Mouse (Mus musculus) hindbrain, embryonic 16.5 days (tissue): ENCODE data around the gene Nek9. TPM values are rescaled to one million over a fixed set of nuclear protein-coding genes. Genes with fewer than 3 reads are reported as not detected.
A peak's percentile ranks its signal among the peaks of the same experiment; 100 is the strongest.

Experiments
- ATAC-seq: fragments of 200-750 bp; cut with Nextera tagmentation; 2 replicates; pipeline ENCODE4 v1.8.0; 2017; ENCODE audit warnings: moderate TSS enrichment, moderate library complexity
- H3K27ac ChIP-seq: fragments of 300-500 bp; sonication (generic); 2 replicates; pipeline ENCODE4 v1.5.1; 2014; ENCODE audit warnings: low read depth, mild to moderate bottlenecking, control low read depth, low read length, moderate library complexity
- H3K27me3 ChIP-seq: fragments of 300-500 bp; sonication (generic); replicated peaks from 2 replicates; pipeline ENCODE4 v1.6.1; 2014; ENCODE audit warnings: low read length; ENCODE audit not compliant: control insufficient read depth, insufficient read depth
- H3K36me3 ChIP-seq: fragments of 300-500 bp; sonication (generic); 2 replicates; pipeline ENCODE4 v1.6.1; 2014; ENCODE audit warnings: mild to moderate bottlenecking, low read length, moderate library complexity, mixed read lengths; ENCODE audit not compliant: control insufficient read depth, insufficient read depth
- H3K4me1 ChIP-seq: fragments of 300-500 bp; sonication (generic); 2 replicates; pipeline ENCODE4 v1.6.1; 2014; ENCODE audit warnings: low read depth, low read length; ENCODE audit not compliant: control insufficient read depth, insufficient read depth
- H3K4me2 ChIP-seq: fragments of 300-500 bp; sonication (generic); 2 replicates; pipeline ENCODE4 v1.6.1; 2014; ENCODE audit warnings: mild to moderate bottlenecking, low read length, control low read depth, moderate library complexity
- H3K4me3 ChIP-seq: fragments of 300-500 bp; sonication (generic); 2 replicates; pipeline ENCODE4 v1.5.1; 2014; ENCODE audit warnings: mild to moderate bottlenecking, low read length, control low read depth, moderate library complexity
- H3K9ac ChIP-seq: fragments of 300-500 bp; sonication (generic); 2 replicates; pipeline ENCODE4 v1.6.1; 2014; ENCODE audit warnings: low read depth, mild to moderate bottlenecking, control low read depth, low read length, moderate library complexity
- H3K9me3 ChIP-seq: fragments of 300-500 bp; sonication (generic); 2 replicates; pipeline ENCODE4 v1.6.1; 2014; ENCODE audit warnings: mild to moderate bottlenecking, low read length, moderate library complexity; ENCODE audit not compliant: control insufficient read depth
- WGBS: fragments of 180-500 bp; shearing (Covaris S2); extraction: QIAGEN DNeasy Blood & Tissue Kit; methylation state at CpG from one replicate; pipeline ENCODE4 v1.1.7; 2014; 5-methylcytosine and 5-hydroxymethylcytosine counted together
- polyA plus RNA-seq: library from polyadenylated mRNA; unstranded; fragments of >200 nt; fragmentation: Nextera tagmentation; extraction: Ambion mirVana; gene quantifications from 2 replicates; pipeline ENCODE4 v1.2.1, GENCODE M21; 2015

The Nek9 gene
- 9.9 and 13.7 TPM in 2 replicates for polyA plus RNA-seq

- Histone ChIP-seq H3K27me3 (no peaks in the 10 kb centered on the region), H3K9me3 (no peaks in the 10 kb centered on the region), H3K36me3 (peaks cover 10% of the 10 kb centered on the region), H3K4me2 (peak within 1 kb of the TSS; percentile 88), H3K4me1 (peaks cover 10% of the 10 kb centered on the region), H3K9ac (peak within 1 kb of the TSS; percentile 97), H3K4me3 (peak within 1 kb of the TSS; percentile 93), H3K27ac (peak within 1 kb of the TSS; percentile 87)
- peak; percentile 88 for ATAC-seq
- 0% methylated on average over 36 of the region's 36 CpGs for WGBS
Observed at GRCm38 (mm10) chr12:85339243-85339729, at the start of gene Nek9. TSS of gene Nek9 (minus strand) at chr12:85339362.

- H3K4me2 ChIP-seq: no peak overlapping the region
- H3K4me1 ChIP-seq: no peaks in the 10 kb centered on the region
- WGBS: 55% methylated on average over 5 of the region's 5 CpGs
- no peaks in the 10 kb centered on the region for H3K27me3 ChIP-seq
- no peaks in the 10 kb centered on the region for H3K36me3 ChIP-seq
- ATAC-seq: no peak
- H3K9ac ChIP-seq: no peak overlapping the region
- no peaks in the 10 kb centered on the region for H3K9me3 ChIP-seq
- no peak overlapping the region for H3K4me3 ChIP-seq
- no peak overlapping the region for H3K27ac ChIP-seq
Observed at GRCm38 (mm10) chr12:85385995-85386375, 46.8 kb upstream of the Nek9 start.

- H3K9me3 ChIP-seq: no peaks in the 10 kb centered on the region
- H3K4me2 ChIP-seq: no peak overlapping the region
- 85% methylated on average over 10 of the region's 10 CpGs for WGBS
- H3K36me3 ChIP-seq: no peaks in the 10 kb centered on the region
- H3K27ac ChIP-seq: no peak overlapping the region
- ATAC-seq: no peak
- no peaks in the 10 kb centered on the region for H3K27me3 ChIP-seq
- H3K9ac ChIP-seq: no peak overlapping the region
- H3K4me3 ChIP-seq: no peak overlapping the region
- H3K4me1 ChIP-seq: no peaks in the 10 kb centered on the region
Observed at GRCm38 (mm10) chr12:85385329-85385994, 46.3 kb upstream of the Nek9 start.

- H3K9ac ChIP-seq: no peak overlapping the region
- no peak overlapping the region for H3K4me2 ChIP-seq
- ATAC-seq: no peak
- no peaks in the 10 kb centered on the region for H3K9me3 ChIP-seq
- WGBS: 81% methylated on average over 14 of the region's 14 CpGs
- H3K4me3 ChIP-seq: no peak overlapping the region
- no peaks in the 10 kb centered on the region for H3K36me3 ChIP-seq
- H3K4me1 ChIP-seq: no peaks in the 10 kb centered on the region
- H3K27ac ChIP-seq: no peak overlapping the region
- H3K27me3 ChIP-seq: no peaks in the 10 kb centered on the region
Observed at GRCm38 (mm10) chr12:85382761-85383680, 43.9 kb upstream of the Nek9 start.

- no peak overlapping the region for H3K4me3 ChIP-seq
- H3K27me3 ChIP-seq: no peaks in the 10 kb centered on the region
- H3K36me3 ChIP-seq: no peaks in the 10 kb centered on the region
- no peak overlapping the region for H3K4me2 ChIP-seq
- no peaks in the 10 kb centered on the region for H3K4me1 ChIP-seq
- H3K9me3 ChIP-seq: no peaks in the 10 kb centered on the region
- WGBS: 90% methylated on average over 6 of the region's 6 CpGs
- no peak overlapping the region for H3K27ac ChIP-seq
- H3K9ac ChIP-seq: no peak overlapping the region
- no peak for ATAC-seq
Observed at GRCm38 (mm10) chr12:85381570-85381969, 42.4 kb upstream of the Nek9 start.

GRCm38 (mm10) chr12:85380942-85381341 lies 41.8 kb upstream of the Nek9 start:
- Histone ChIP-seq H3K4me3 (no peak overlapping the region), H3K4me2 (no peak overlapping the region), H3K36me3 (no peaks in the 10 kb centered on the region), H3K27me3 (no peaks in the 10 kb centered on the region), H3K4me1 (no peaks in the 10 kb centered on the region), H3K9me3 (no peaks in the 10 kb centered on the region), H3K9ac (no peak overlapping the region), H3K27ac (no peak overlapping the region)
- no peak for ATAC-seq
- 77% methylated on average over 7 of the region's 7 CpGs for WGBS

GRCm38 (mm10) chr12:85380308-85380707 lies 41.1 kb upstream of the Nek9 start:
- no peak overlapping the region for H3K4me3 ChIP-seq
- H3K27me3 ChIP-seq: no peaks in the 10 kb centered on the region
- ATAC-seq: no peak
- H3K36me3 ChIP-seq: no peaks in the 10 kb centered on the region
- H3K4me2 ChIP-seq: no peak overlapping the region
- no peaks in the 10 kb centered on the region for H3K4me1 ChIP-seq
- H3K9me3 ChIP-seq: no peaks in the 10 kb centered on the region
- WGBS: 82% methylated on average over 1 of the region's 1 CpGs
- no peak overlapping the region for H3K27ac ChIP-seq
- H3K9ac ChIP-seq: no peak overlapping the region

- H3K27ac ChIP-seq: no peak overlapping the region
- H3K4me1 ChIP-seq: peaks cover 3% of the 10 kb centered on the region
- ATAC-seq: no peak
- no peaks in the 10 kb centered on the region for H3K27me3 ChIP-seq
- no peak overlapping the region for H3K4me2 ChIP-seq
- no peaks in the 10 kb centered on the region for H3K9me3 ChIP-seq
- no peak overlapping the region for H3K4me3 ChIP-seq
- H3K36me3 ChIP-seq: no peaks in the 10 kb centered on the region
- 93% methylated on average over 2 of the region's 2 CpGs for WGBS
- H3K9ac ChIP-seq: no peak overlapping the region
Observed at GRCm38 (mm10) chr12:85378271-85378670, 39.1 kb upstream of the Nek9 start.
